ENCODE assay signal across 8 mouse cellular contexts in genomic region chr11:107415901-107416560, GRCm38 (mm10). TPM values are rescaled to one million over a fixed set of nuclear protein-coding genes. Genes with fewer than 3 reads are reported as not detected.
DNase-seq lines count a peak whose midpoint lies in the region; ATAC-seq lines count a peak whose summit lies in the region.

No protein-coding gene starts in this region.

- WGBS in lung, embryonic 16.5 days = 72% methylated on average over 10 of the region's 10 CpGs
- 51% methylated on average over 10 of the region's 10 CpGs for WGBS in embryonic facial prominence, embryonic 15.5 days
- WGBS in limb, embryonic 10.5 days = 83% methylated on average over 10 of the region's 10 CpGs
- WGBS in neural tube, embryonic 14.5 days = 34% methylated on average over 10 of the region's 10 CpGs

- DNase-seq in lung, postnatal 36 days = no peak
- DNase-seq in limb, embryonic 10.5 days (ENCODE audit: low spot score) = no peak
- DNase-seq in spleen, postnatal 36 days (ENCODE audit: low spot score in 2 of 2) = no peak
- no peak for DNase-seq in adrenal gland, postnatal 25 days

- no peak overlapping the region for H3K4me2 ChIP-seq in lung, embryonic 16.5 days (ENCODE audit: low read depth, low read length)
- no peak overlapping the region for H3K4me2 ChIP-seq in embryonic facial prominence, embryonic 15.5 days (replicated peaks)
- no peak overlapping the region for H3K4me2 ChIP-seq in neural tube, embryonic 14.5 days (ENCODE audit: low read depth, low read length)

- no peak overlapping the region for H3K4me3 ChIP-seq in lung, embryonic 16.5 days (ENCODE audit: low read length)
- no peak overlapping the region for H3K4me3 ChIP-seq in embryonic facial prominence, embryonic 15.5 days (replicated peaks)
- no peak overlapping the region for H3K4me3 ChIP-seq in limb, embryonic 10.5 days
- no peak overlapping the region for H3K4me3 ChIP-seq in neural tube, embryonic 14.5 days (ENCODE audit: low read depth, low read length)

- ATAC-seq in lung, embryonic 16.5 days (ENCODE audit: low read depth) = no peak
- ATAC-seq in embryonic facial prominence, embryonic 15.5 days (ENCODE audit: insufficient number of reproducible peaks, low FRiP score, low TSS enrichment, low read depth) = no peak
- no peak for ATAC-seq in neural tube, embryonic 14.5 days (ENCODE audit: low read depth)
- no peak for ATAC-seq in monocyte, adult 5-6 weeks (replicated peaks; ENCODE audit: insufficient number of reproducible peaks, low FRiP score, low TSS enrichment, poor library complexity, severe bottlenecking)

- H3K4me1 ChIP-seq in lung, embryonic 16.5 days (replicated peaks; ENCODE audit: control insufficient read depth, insufficient read depth, low read length) = peaks cover 32% of the 10 kb centered on the region
- peaks cover 38% of the 10 kb centered on the region for H3K4me1 ChIP-seq in embryonic facial prominence, embryonic 15.5 days
- H3K4me1 ChIP-seq in limb, embryonic 10.5 days = peaks cover 58% of the 10 kb centered on the region
- H3K4me1 ChIP-seq in neural tube, embryonic 14.5 days (ENCODE audit: control insufficient read depth, insufficient read depth, low read length) = peaks cover 34% of the 10 kb centered on the region

- H3K27me3 ChIP-seq in lung, embryonic 16.5 days (ENCODE audit: control insufficient read depth, insufficient read depth, low read depth, low read length) = no peaks in the 10 kb centered on the region
- no peaks in the 10 kb centered on the region for H3K27me3 ChIP-seq in embryonic facial prominence, embryonic 15.5 days
- no peaks in the 10 kb centered on the region for H3K27me3 ChIP-seq in limb, embryonic 10.5 days (ENCODE audit: low read depth, poor library complexity, severe bottlenecking)
- no peaks in the 10 kb centered on the region for H3K27me3 ChIP-seq in neural tube, embryonic 14.5 days (ENCODE audit: control insufficient read depth, insufficient read depth, low read length)

- no peaks in the 10 kb centered on the region for H3K9me3 ChIP-seq in lung, embryonic 16.5 days (ENCODE audit: control insufficient read depth, low read length)
- H3K9me3 ChIP-seq in embryonic facial prominence, embryonic 15.5 days (replicated peaks) = no peaks in the 10 kb centered on the region
- no peaks in the 10 kb centered on the region for H3K9me3 ChIP-seq in limb, embryonic 10.5 days (replicated peaks)
- no peaks in the 10 kb centered on the region for H3K9me3 ChIP-seq in neural tube, embryonic 14.5 days (ENCODE audit: control insufficient read depth, low read length)

- H3K27ac ChIP-seq in lung, embryonic 16.5 days (ENCODE audit: low read length) = peak overlapping the region; percentile 76; the same call in 1 of the 2 replicates
- peak overlapping the region; percentile 70; the same call in 1 of the 2 replicates for H3K27ac ChIP-seq in embryonic facial prominence, embryonic 15.5 days (replicated peaks)
- peak overlapping the region; percentile 71 for H3K27ac ChIP-seq in limb, embryonic 10.5 days
- peak overlapping the region; percentile 61 for H3K27ac ChIP-seq in neural tube, embryonic 14.5 days (ENCODE audit: low read depth, low read length)

- no peaks in the 10 kb centered on the region for H3K36me3 ChIP-seq in lung, embryonic 16.5 days (ENCODE audit: control insufficient read depth, insufficient read depth, low read length)
- H3K36me3 ChIP-seq in embryonic facial prominence, embryonic 15.5 days = no peaks in the 10 kb centered on the region
- H3K36me3 ChIP-seq in limb, embryonic 10.5 days = no peaks in the 10 kb centered on the region
- no peaks in the 10 kb centered on the region for H3K36me3 ChIP-seq in neural tube, embryonic 14.5 days (ENCODE audit: control insufficient read depth, insufficient read depth, low read length)

- H3K9ac ChIP-seq in lung, embryonic 16.5 days (ENCODE audit: low read length) = no peak overlapping the region
- no peak overlapping the region for H3K9ac ChIP-seq in embryonic facial prominence, embryonic 15.5 days
- no peak overlapping the region for H3K9ac ChIP-seq in neural tube, embryonic 14.5 days (replicated peaks; ENCODE audit: low read depth, low read length)

RNA-seq across cellular contexts. Expression of gene Pitpnc1, which starts 54.5 kb away (rescaled TPM):
- polyA plus RNA-seq in lung, embryonic 16.5 days (2015; fragmentation: Nextera tagmentation; extraction: Ambion mirVana) = 16.2 and 16.8 TPM in 2 replicates
- 20.6 and 22.0 TPM in 2 replicates for polyA plus RNA-seq in embryonic facial prominence, embryonic 15.5 days (2015; fragmentation: Nextera tagmentation; extraction: Ambion mirVana)
- 31.6 and 37.1 TPM in 2 replicates for polyA plus RNA-seq in limb, embryonic 10.5 days (2016; fragmentation: Nextera tagmentation; extraction: Ambion mirVana)
- 45.2 and 51.3 TPM in 2 replicates for polyA plus RNA-seq in neural tube, embryonic 14.5 days (2014; fragmentation: Nextera tagmentation; extraction: Ambion mirVana)
- 14.8 and 20.4 TPM in 2 replicates for total RNA-seq in adrenal gland, postnatal 25 days (2021)
- total RNA-seq in monocyte, adult 5-6 weeks (2017) = 18.5 to 57.1 TPM (median 24.2 TPM) in 3 replicates
